Mouse (Mus musculus): Measurements from ENCODE around the gene Wdr90. TPM values are rescaled to one million over a fixed set of nuclear protein-coding genes. Genes with fewer than 3 reads are reported as not detected.
"Not testable (repeated sequence)": the region's sequence is repeated elsewhere in the genome, so short reads cannot be mapped to it uniquely, and the experiment has no call there.

Wdr90 gene
- polyA plus RNA-seq, 1 experiment from 2014 or later: 13.1 TPM

- peak overlapping the region; percentile 97 for H3K27ac ChIP-seq (ENCODE audit: low read depth, low read length)
- peaks cover 25% of the 10 kb centered on the region for H3K4me1 ChIP-seq (ENCODE audit: control insufficient read depth, insufficient read depth, low read depth, low read length)
- ATAC-seq: no peak
- H3K9me3 ChIP-seq (ENCODE audit: control insufficient read depth, low read length): no peaks in the 10 kb centered on the region
- peak overlapping the region; percentile 94 for H3K4me2 ChIP-seq (ENCODE audit: low read length)
- H3K4me3 ChIP-seq (ENCODE audit: low read length): peak overlapping the region; percentile 86
- no peaks in the 10 kb centered on the region for H3K27me3 ChIP-seq (replicated peaks; ENCODE audit: control insufficient read depth, insufficient read depth, low read length)
- peak overlapping the region; percentile 73 for H3K9ac ChIP-seq (ENCODE audit: low read depth, low read length)
- H3K36me3 ChIP-seq (ENCODE audit: control insufficient read depth, insufficient read depth, low read length): peaks cover 8% of the 10 kb centered on the region
- 78% methylated on average over 11 of the region's 11 CpGs for WGBS
Measured at GRCm38 (mm10) chr17:25873405-25874147, 12.3 kb upstream of the Wdr90 start.

DNA sequence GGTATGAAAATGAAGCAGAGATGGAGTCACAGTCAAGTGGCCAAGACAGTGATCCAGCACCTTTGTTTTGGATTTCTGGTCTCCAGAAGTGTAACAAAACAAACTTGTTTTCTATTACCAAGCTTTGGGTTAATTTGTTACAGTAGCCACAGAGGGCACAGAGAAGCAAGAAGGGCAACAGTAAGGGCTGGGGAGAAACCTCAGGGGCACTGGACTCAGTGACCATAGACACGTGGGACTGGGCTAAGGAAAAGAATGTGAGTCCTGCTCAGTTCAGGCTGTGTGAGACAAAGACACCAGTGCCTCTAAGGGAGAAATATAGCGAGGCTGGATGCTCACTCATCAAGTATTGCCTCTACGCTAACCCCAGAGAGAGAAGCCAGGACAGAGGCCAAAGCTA lies 11.4 kb upstream of the Wdr90 start:
- no peak overlapping the region for H3K9ac ChIP-seq (ENCODE audit: low read depth, low read length)
- no peaks in the 10 kb centered on the region for H3K36me3 ChIP-seq (ENCODE audit: control insufficient read depth, insufficient read depth, low read length)
- H3K4me3 ChIP-seq (ENCODE audit: low read length): no peak overlapping the region
- H3K27ac ChIP-seq (ENCODE audit: low read depth, low read length): no peak overlapping the region
- no peaks in the 10 kb centered on the region for H3K9me3 ChIP-seq (ENCODE audit: control insufficient read depth, low read length)
- H3K4me2 ChIP-seq (ENCODE audit: low read length): no peak overlapping the region
- peaks cover 30% of the 10 kb centered on the region for H3K4me1 ChIP-seq (ENCODE audit: control insufficient read depth, insufficient read depth, low read depth, low read length)
- no peak for ATAC-seq
- no peaks in the 10 kb centered on the region for H3K27me3 ChIP-seq (replicated peaks; ENCODE audit: control insufficient read depth, insufficient read depth, low read length)
- WGBS: 85% methylated on average over 3 of the region's 3 CpGs

DNA sequence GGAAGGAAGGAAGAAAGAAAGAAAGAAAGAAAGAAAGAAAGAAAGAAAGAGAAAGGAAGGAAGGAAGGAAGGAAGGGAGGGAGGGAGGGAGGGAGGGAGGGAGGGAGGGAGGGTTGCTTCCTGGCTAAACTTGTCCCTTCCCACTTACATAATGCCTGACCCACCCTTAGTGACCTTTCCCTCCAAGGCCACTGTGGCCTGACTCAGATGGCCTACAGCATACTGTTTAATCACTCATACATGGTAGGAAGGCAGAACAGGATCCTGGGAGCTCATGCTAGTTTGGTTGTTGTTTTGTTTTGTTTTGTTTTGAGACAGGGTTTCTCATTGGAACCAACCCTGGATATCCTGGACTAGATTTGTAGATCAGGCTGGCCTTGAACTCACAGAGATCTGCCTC lies 10.3 kb upstream of the Wdr90 start:
- not testable (repeated sequence) for ATAC-seq; H3K27me3 ChIP-seq (replicated peaks; ENCODE audit: control insufficient read depth, insufficient read depth, low read length); H3K27ac ChIP-seq (ENCODE audit: low read depth, low read length); H3K36me3 ChIP-seq (ENCODE audit: control insufficient read depth, insufficient read depth, low read length); H3K9ac ChIP-seq (ENCODE audit: low read depth, low read length); H3K4me2 ChIP-seq (ENCODE audit: low read length); H3K9me3 ChIP-seq (ENCODE audit: control insufficient read depth, low read length); H3K4me3 ChIP-seq (ENCODE audit: low read length)
- H3K4me1 ChIP-seq (ENCODE audit: control insufficient read depth, insufficient read depth, low read depth, low read length): peaks cover 30% of the 10 kb centered on the region

GRCm38 (mm10) chr17:25869954-25870353 lies 8.7 kb upstream of the Wdr90 start:
- H3K4me3 ChIP-seq (ENCODE audit: low read length): no peak overlapping the region
- WGBS: 82% methylated on average over 2 of the region's 2 CpGs
- H3K27me3 ChIP-seq (replicated peaks; ENCODE audit: control insufficient read depth, insufficient read depth, low read length): no peaks in the 10 kb centered on the region
- H3K27ac ChIP-seq (ENCODE audit: low read depth, low read length): no peak overlapping the region
- H3K9ac ChIP-seq (ENCODE audit: low read depth, low read length): no peak overlapping the region
- H3K36me3 ChIP-seq (ENCODE audit: control insufficient read depth, insufficient read depth, low read length): no peaks in the 10 kb centered on the region
- peaks cover 25% of the 10 kb centered on the region for H3K4me1 ChIP-seq (ENCODE audit: control insufficient read depth, insufficient read depth, low read depth, low read length)
- H3K9me3 ChIP-seq (ENCODE audit: control insufficient read depth, low read length): no peaks in the 10 kb centered on the region
- ATAC-seq: no peak
- no peak overlapping the region for H3K4me2 ChIP-seq (ENCODE audit: low read length)

DNA sequence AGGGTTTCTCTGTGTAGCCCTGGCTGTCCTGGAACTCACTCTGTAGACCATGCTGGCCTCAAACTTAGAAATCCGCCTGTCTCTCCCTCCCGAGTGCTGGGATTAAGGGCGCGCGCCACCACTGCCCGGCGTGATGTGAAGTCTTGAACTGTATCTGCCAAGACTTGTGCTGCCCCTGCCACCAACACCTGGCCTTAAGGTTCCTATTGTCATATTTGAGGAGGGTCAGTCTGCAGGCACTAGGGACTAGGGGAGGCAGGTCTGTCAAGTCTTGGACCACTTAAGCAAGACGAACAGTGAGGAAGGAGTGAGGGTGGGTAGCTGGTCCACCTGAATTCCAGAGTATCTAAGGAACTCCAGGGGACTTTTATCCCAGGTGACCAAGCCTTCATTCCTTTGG lies 8.2 kb upstream of the Wdr90 start:
- Histone ChIP-seq H3K4me1 (ENCODE audit: control insufficient read depth, insufficient read depth, low read depth, low read length) (peaks cover 25% of the 10 kb centered on the region), H3K9me3 (ENCODE audit: control insufficient read depth, low read length) (no peaks in the 10 kb centered on the region), H3K4me2 (ENCODE audit: low read length) (no peak overlapping the region), H3K4me3 (ENCODE audit: low read length) (no peak overlapping the region), H3K27me3 (replicated peaks; ENCODE audit: control insufficient read depth, insufficient read depth, low read length) (no peaks in the 10 kb centered on the region), H3K9ac (ENCODE audit: low read depth, low read length) (no peak overlapping the region), H3K36me3 (ENCODE audit: control insufficient read depth, insufficient read depth, low read length) (no peaks in the 10 kb centered on the region), H3K27ac (ENCODE audit: low read depth, low read length) (no peak overlapping the region)
- ATAC-seq: no peak
- 85% methylated on average over 8 of the region's 8 CpGs for WGBS

GRCm38 (mm10) chr17:25868601-25869191 lies 7.4 kb upstream of the Wdr90 start, which contains the start of gene Mcrip2:
Gene Mcrip2, minus strand, starts transcription at chr17:25868764.
- Histone ChIP-seq H3K4me2 (ENCODE audit: low read length) (peak within 1 kb of the TSS; percentile 96), H3K4me3 (ENCODE audit: low read length) (peak within 1 kb of the TSS; percentile 97), H3K4me1 (ENCODE audit: control insufficient read depth, insufficient read depth, low read depth, low read length) (peaks cover 18% of the 10 kb centered on the region), H3K36me3 (ENCODE audit: control insufficient read depth, insufficient read depth, low read length) (no peaks in the 10 kb centered on the region), H3K27ac (ENCODE audit: low read depth, low read length) (peak within 1 kb of the TSS; percentile 77), H3K27me3 (replicated peaks; ENCODE audit: control insufficient read depth, insufficient read depth, low read length) (no peaks in the 10 kb centered on the region), H3K9me3 (ENCODE audit: control insufficient read depth, low read length) (no peaks in the 10 kb centered on the region), H3K9ac (ENCODE audit: low read depth, low read length) (peak within 1 kb of the TSS; percentile 87)
- under 1% methylated on average over 23 of the region's 24 CpGs for WGBS
- peak; percentile 91 for ATAC-seq

- Histone ChIP-seq H3K27ac (ENCODE audit: low read depth, low read length) (peak overlapping the region; percentile 77), H3K4me2 (ENCODE audit: low read length) (peak overlapping the region; percentile 96), H3K9me3 (ENCODE audit: control insufficient read depth, low read length) (no peaks in the 10 kb centered on the region), H3K4me1 (ENCODE audit: control insufficient read depth, insufficient read depth, low read depth, low read length) (peaks cover 18% of the 10 kb centered on the region), H3K36me3 (ENCODE audit: control insufficient read depth, insufficient read depth, low read length) (no peaks in the 10 kb centered on the region), H3K27me3 (replicated peaks; ENCODE audit: control insufficient read depth, insufficient read depth, low read length) (no peaks in the 10 kb centered on the region), H3K9ac (ENCODE audit: low read depth, low read length) (peak overlapping the region; percentile 87), H3K4me3 (ENCODE audit: low read length) (peak overlapping the region; percentile 97)
- ATAC-seq: no peak; the same call in 1 of the 2 replicates
- 2% methylated on average over 41 of the region's 42 CpGs for WGBS
Measured at GRCm38 (mm10) chr17:25867836-25868600, 6.7 kb upstream of the Wdr90 start.

DNA sequence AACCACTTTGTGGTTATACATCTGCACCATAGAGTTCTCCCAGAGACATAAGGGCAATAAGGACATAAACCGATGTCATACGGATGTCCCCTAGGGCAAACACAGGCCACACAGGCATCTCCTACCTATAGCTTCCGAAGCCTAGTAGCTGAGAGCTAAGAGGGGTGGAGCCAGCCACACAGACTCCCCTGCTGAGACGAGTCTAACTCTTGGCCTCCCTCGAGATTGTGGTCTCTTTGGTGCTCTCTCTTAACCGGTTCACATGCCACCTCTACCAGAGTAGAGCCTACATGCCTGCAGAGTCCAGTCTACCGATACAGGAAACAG lies 6.2 kb upstream of the Wdr90 start:
- peak overlapping the region; percentile 96 for H3K4me2 ChIP-seq (ENCODE audit: low read length)
- no peak for ATAC-seq
- no peak overlapping the region for H3K27ac ChIP-seq (ENCODE audit: low read depth, low read length)
- peak overlapping the region; percentile 97 for H3K4me3 ChIP-seq (ENCODE audit: low read length)
- no peaks in the 10 kb centered on the region for H3K36me3 ChIP-seq (ENCODE audit: control insufficient read depth, insufficient read depth, low read length)
- H3K9me3 ChIP-seq (ENCODE audit: control insufficient read depth, low read length): no peaks in the 10 kb centered on the region
- no peaks in the 10 kb centered on the region for H3K27me3 ChIP-seq (replicated peaks; ENCODE audit: control insufficient read depth, insufficient read depth, low read length)
- WGBS: 20% methylated on average over 7 of the region's 7 CpGs
- peaks cover 18% of the 10 kb centered on the region for H3K4me1 ChIP-seq (ENCODE audit: control insufficient read depth, insufficient read depth, low read depth, low read length)
- H3K9ac ChIP-seq (ENCODE audit: low read depth, low read length): peak overlapping the region; percentile 87

- Histone ChIP-seq H3K4me3 (ENCODE audit: low read length) (no peak overlapping the region), H3K36me3 (ENCODE audit: control insufficient read depth, insufficient read depth, low read length) (no peaks in the 10 kb centered on the region), H3K4me1 (ENCODE audit: control insufficient read depth, insufficient read depth, low read depth, low read length) (peaks cover 24% of the 10 kb centered on the region), H3K27ac (ENCODE audit: low read depth, low read length) (no peak overlapping the region), H3K9me3 (ENCODE audit: control insufficient read depth, low read length) (no peaks in the 10 kb centered on the region), H3K4me2 (ENCODE audit: low read length) (no peak overlapping the region), H3K27me3 (replicated peaks; ENCODE audit: control insufficient read depth, insufficient read depth, low read length) (no peaks in the 10 kb centered on the region), H3K9ac (ENCODE audit: low read depth, low read length) (peak overlapping the region; percentile 17; the same call in 1 of the 2 replicates)
- no peak for ATAC-seq
- WGBS: 96% methylated on average over 3 of the region's 3 CpGs
Measured at GRCm38 (mm10) chr17:25866172-25866571, 4.9 kb upstream of the Wdr90 start.
